Mouse (Mus musculus): ENCODE data around the gene Akap11. TPM values are rescaled to one million over a fixed set of nuclear protein-coding genes. Genes with fewer than 3 reads are reported as not detected.

The Akap11 gene
- polyA plus RNA-seq, 1 experiment from 2014 or later: 6.9 TPM

DNA sequence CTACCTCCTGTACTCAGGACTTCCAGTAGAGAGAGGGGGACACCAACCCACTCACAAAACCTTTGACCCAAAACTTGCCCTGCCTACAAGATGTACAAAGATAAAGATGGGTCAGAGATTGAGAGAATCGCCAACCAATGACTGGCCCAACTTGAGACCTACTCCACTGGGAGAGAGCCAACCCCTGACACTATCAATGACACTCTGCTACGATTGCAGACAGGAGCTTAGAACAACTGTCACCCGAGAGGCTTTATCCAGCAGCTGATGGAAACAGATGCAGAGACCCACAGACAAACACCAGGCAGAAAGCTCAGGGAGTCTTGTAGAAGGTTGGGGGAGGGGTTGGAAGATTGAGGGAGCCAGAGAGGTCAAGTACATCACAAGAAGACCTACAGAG lies 89.1 kb downstream of the Akap11 start:
- 58% methylated on average over 3 of the region's 3 CpGs for WGBS (ENCODE audit: insufficient replicate concordance)
- no peaks in the 10 kb centered on the region for H3K9me3 ChIP-seq (replicated peaks)
- no peak overlapping the region for H3K4me3 ChIP-seq (replicated peaks)
- H3K9ac ChIP-seq: no peak overlapping the region
- no peaks in the 10 kb centered on the region for H3K27me3 ChIP-seq
- ATAC-seq (ENCODE audit: low read depth) (no peak), DNase-seq (no peak)
- H3K36me3 ChIP-seq: no peaks in the 10 kb centered on the region
- no peak overlapping the region for H3K4me2 ChIP-seq
- no peak overlapping the region for H3K27ac ChIP-seq
- H3K4me1 ChIP-seq (replicated peaks): no peaks in the 10 kb centered on the region

Other genes starting within 250 kb of the Akap11 start
- 0.08 and 0.19 TPM in 2 replicates for gene Tnfsf11, start 228.8 kb downstream of the Akap11 start, polyA plus RNA-seq (2015; fragmentation: Nextera tagmentation; extraction: Ambion mirVana)
- gene Dgkh, start 196.0 kb upstream of the Akap11 start, polyA plus RNA-seq (2015; fragmentation: Nextera tagmentation; extraction: Ambion mirVana): 0.35 and 0.36 TPM in 2 replicates

Measured in liver, embryonic 13.5 days (tissue).